Mouse (Mus musculus): ENCODE results near the gene Hist3h2a.
"Not testable (repeated sequence)": the region's sequence is repeated elsewhere in the genome, so short reads cannot be mapped to it uniquely, and the experiment has no call there.

Hist3h2a gene

DNA sequence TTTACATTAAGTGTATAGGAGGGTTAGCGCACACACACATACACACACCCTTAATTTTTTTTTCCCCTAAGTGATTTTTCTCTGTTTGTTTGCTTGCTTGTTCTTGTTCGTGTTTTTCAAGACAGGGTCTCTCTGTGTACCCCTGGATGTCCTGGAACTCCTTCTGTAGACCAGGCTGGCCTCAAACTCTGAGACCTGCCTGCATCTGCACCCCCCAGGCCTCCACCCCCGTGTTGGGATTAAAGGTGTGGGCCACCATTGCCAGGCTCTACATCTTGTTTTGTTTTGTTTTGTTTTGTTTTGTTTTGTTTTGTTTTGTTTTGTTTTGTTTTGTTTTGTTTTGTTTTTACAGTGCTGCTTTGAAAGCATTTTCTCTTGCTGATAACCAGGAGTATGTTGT, 7.2 kb upstream of the Hist3h2a start:
- intact Hi-C loops (cut with DNase I), result no loop called here

GRCm38 (mm10) chr11:58947798-58948528, 6.5 kb upstream of the Hist3h2a start:
- intact Hi-C loops (cut with DNase I), result no loop called here

DNA sequence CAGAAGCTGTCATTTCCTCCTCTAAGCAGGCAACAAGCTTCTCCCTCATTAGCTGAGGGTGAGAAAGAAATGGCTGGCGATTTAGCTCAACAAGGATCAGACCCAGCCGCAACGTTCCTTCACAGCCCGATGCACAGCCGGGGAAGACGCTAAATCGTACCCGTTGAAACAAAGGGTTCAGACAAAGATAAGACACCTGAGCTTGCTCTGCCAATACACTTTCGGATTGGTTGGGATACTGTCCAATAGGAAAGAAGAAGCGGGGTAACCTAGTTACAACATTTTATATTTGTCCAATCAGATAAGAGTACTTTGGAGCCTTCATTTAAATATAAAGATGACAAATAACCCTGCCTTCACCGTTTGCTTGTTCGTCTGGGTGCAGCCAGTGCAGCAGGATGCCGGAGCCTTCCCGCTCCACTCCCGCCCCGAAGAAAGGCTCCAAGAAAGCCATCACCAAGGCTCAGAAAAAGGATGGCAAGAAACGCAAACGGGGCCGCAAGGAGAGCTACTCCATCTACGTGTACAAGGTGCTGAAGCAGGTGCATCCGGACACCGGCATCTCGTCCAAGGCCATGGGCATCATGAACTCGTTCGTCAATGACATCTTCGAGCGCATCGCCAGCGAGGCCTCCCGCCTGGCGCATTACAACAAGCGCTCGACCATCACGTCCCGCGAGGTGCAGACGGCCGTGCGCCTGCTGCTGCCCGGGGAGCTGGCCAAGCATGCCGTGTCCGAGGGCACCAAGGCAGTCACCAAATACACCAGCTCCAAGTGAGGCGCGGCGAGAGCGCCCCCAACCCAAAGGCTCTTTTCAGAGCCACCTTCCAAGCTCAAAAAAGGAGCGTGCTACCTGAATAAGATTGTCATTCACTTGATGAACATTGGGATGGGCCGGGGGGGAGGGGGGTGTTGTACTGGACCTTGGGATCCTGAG, 5.7 kb upstream of the Hist3h2a start, which contains the start of gene Hist3h2ba:
Gene Hist3h2ba, plus strand, starts transcription at position 379 of the 938 bp plus-strand sequence.
- intact Hi-C loops (cut with DNase I), result no loop called here

DNA sequence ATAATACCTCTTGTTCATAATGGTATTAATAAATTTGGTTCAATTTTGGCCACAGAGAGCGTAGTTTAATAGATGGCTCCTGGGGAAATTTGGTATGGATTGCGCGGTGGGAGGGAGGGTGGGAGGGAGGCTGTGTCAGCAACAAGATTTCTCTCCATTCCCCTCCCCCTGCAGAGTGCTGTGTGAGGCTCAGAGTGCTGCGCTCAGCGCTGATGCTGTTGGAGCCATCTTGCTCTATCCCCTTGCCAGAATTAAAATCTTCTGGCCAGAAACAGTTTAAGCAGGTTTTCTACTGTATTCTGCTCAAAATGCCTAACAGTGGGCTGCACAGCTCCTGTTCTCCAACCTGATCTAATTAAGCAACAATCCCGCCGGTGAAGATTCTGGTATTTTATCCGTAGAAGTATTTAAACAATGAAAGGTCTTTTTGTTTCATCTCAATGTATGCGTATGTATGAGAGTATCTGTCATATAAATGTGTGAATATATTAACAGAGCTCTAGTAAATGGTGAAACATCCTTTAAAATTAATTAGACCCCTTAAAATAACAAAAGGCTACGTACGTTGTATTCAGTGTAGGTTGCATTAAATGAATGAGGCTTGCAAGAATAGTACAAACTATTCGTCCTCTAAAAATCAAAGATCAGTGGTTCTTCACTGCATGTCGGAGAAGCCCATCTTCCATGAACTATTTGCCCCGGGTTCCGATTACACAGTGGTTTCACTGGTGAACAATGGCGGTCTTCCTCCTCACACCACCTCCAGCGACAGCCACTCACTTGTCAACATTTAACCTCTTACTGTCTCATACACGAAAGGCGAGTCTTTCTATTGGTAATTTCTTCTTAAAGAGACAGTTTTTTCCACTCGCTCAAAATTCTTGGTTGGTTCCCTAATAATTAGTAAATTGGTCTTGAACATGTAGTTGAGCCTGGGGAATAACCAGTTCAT, 4.7 kb upstream of the Hist3h2a start:
- intact Hi-C loops (cut with DNase I), result no loop called here

DNA sequence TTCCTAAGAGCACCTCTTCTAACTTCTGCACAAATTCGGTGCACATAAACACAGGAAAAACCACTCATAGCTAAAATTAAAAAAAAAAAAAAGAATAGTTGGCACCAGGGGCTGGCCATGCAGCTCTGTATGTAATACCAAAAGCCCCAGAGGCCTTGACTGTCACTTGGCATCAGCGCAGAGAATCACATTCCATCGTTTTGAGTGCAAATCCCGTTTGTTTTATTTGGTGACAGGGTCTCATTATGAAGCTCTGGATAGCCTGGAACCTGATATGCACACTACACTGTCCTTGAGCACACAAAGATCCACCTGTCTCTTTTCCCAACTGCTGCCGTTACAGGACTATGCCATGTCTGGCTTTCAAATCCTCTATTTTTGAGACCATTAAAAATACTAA, 3.3 kb upstream of the Hist3h2a start:
- intact Hi-C loops (cut with DNase I), result no loop called here

DNA sequence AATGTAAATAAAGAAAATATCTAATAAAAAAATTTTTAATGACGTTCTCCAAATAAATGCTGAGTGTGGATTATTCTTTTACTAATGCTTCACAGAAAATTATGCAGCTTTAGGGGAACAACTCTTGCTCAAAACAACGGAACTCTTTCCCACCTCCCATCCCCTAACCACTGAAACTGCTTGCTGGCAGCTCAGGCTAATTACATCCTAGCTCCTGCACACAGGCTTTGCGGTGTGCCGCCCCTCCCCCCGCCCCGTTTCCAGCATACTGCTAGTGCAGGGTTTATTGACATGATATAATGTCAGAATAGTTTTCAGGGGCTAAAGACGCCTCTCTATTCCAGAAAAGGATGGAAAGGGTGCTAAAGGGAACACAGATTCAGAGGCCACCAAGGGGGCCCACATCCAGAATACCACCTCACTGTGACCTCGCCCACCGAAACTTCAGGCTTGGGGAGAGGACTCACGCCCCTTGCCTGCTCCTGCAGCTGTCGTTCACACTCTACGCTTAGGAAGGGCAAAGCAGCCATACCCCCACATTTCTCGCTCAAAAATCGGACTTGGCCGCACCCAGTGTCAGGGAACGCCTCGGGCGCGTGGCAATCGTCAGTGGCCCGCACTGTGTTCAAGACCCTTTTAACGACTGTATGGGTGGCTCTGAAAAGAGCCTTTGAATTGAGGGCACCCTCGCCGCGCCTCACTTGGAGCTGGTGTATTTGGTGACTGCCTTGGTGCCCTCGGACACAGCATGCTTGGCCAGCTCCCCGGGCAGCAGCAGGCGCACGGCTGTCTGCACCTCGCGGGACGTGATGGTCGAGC, 925 bp upstream of the Hist3h2a start:
- intact Hi-C loops (cut with DNase I), result no loop called here

DNA sequence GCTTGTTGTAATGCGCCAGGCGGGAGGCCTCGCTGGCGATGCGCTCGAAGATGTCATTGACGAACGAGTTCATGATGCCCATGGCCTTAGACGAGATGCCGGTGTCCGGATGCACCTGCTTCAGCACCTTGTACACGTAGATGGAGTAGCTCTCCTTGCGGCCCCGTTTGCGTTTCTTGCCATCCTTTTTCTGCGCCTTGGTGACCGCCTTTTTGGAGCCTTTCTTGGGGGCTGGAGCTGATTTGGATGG, 390 bp upstream of the Hist3h2a start:
- intact Hi-C loops (cut with DNase I), result not testable (repeated sequence)

DNA sequence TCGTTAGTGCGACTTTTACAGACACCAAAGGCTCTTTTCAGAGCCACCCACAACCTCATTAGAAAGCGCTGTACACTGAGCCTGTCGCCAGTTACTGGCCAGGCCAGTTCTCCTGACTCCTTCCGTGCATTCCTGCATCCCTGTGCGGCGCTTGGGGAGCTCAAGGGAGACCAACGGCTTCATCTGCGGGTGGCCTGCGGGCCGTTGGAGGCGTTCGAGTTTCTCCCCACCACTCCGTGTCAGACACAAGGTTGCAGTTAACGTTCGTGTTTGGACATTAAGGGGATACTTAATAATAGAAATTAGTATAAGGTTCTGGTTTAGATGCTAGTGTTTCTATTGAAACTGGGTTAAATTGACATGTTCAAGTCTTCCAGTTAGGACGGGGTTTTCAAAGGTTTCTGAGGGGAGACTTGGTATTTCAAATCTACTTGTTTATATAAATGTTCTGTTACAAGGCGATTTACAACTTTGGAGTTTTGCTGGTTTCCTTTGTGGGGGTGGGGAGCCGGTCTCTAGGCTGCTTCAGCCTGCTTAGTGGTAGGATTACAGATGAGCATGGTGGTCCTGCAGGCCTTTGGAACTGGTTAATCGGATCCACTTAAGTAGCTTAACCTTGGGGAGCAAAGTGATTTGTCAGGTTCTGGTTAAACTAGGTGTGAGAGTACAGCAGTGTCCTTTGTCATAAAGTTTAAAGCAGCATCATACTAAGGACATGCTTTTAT, 820 bp downstream of the Hist3h2a start:
- intact Hi-C loops (cut with DNase I), result no loop called here

GRCm38 (mm10) chr11:58955868-58956257, 1.4 kb downstream of the Hist3h2a start:
- intact Hi-C loops (cut with DNase I), result no loop called here

DNA sequence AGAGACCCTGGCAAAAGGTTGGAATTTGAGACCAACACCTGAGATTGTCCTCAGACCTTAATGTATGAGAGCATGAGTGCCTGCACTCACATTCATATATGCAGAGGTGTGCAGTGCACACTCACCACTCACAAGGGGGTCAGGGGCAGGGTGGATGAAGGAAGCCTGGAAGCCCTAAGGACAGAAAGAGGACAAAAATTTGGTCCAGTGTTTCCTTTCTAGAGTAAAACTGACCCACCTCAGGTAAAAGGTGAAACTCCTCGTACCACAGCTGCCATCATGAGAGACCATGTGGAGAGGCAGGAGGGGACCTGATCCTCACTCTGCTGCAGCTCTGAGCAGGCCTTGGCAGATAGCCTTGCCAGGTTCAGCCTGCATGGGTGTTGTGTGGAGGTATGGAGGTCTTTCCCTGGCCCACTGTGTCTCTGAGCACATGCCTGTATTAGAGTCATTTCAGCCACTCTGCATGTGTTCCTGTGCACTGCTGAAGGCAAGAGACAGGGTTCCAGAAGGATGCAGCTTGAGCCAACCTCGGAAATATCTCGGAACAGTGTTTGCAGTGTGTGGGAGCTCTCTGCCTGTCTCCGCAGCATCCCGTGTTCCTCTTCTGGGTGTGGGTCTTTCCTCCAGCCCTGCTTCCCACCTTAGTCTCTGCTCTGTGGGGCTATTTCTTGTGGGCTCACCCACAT, 2.9 kb downstream of the Hist3h2a start:
- intact Hi-C loops (cut with DNase I), result no loop called here

- intact Hi-C loops (cut with DNase I), result no loop called here
Observed at GRCm38 (mm10) chr11:58958536-58958935, 4.1 kb downstream of the Hist3h2a start.

DNA sequence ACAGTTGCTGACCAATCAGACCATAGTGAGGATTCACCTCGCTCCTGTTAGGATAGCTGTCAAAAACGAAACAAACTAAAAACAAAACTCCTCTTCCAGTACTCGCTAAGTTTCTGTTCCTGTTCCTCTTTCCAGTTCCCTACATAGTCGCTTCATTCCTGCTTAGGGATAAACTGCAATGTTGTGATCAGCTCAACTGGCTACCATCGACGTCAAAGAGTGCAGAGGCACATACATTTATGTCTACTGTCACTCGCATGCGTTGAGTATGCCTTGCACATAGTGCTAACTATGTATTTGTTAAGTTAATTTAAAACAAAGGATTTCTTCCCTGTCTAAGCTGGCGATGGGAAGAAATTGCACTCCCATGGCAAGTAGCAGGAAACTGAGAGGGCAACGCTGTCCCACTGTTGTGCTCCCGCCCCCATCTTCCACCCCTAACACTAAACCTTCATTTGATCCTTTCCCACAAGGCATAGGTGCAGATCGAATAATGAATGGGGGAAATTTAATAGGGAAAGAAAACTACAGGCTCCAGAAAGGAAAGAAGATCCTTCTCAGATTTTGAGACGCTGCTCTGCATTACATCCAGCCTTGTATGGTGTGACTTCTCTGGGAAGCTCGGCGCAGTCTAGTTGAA, 4.8 kb downstream of the Hist3h2a start:
- intact Hi-C loops (cut with DNase I), result no loop called here

DNA sequence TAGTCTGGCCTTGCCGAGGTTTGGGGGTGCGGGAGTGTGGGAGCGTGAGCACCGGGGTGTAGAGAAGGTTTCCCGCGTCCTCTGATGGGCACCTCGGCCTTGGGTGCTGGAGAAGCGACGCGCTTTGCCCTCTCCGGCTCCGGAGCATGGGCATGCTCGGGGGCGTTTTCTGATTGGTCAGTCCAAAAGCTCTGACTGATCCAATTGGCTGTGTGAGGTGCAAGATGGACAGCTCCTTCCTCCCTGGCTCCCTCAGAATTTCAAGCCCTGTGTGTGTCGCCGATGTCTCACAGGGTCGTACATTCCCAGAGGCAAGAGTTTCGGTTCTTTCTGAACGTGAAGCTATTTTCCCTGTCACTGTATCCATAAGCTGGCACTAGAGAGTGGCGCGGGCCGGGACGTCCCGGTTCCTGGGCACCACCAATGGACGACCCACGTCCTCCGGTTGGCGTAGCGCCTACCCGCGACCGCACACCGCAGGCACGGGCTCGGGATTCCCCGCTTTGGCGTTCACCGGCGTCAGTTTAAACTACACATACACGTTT, 5.5 kb downstream of the Hist3h2a start:
- intact Hi-C loops (cut with DNase I), result no loop called here

DNA sequence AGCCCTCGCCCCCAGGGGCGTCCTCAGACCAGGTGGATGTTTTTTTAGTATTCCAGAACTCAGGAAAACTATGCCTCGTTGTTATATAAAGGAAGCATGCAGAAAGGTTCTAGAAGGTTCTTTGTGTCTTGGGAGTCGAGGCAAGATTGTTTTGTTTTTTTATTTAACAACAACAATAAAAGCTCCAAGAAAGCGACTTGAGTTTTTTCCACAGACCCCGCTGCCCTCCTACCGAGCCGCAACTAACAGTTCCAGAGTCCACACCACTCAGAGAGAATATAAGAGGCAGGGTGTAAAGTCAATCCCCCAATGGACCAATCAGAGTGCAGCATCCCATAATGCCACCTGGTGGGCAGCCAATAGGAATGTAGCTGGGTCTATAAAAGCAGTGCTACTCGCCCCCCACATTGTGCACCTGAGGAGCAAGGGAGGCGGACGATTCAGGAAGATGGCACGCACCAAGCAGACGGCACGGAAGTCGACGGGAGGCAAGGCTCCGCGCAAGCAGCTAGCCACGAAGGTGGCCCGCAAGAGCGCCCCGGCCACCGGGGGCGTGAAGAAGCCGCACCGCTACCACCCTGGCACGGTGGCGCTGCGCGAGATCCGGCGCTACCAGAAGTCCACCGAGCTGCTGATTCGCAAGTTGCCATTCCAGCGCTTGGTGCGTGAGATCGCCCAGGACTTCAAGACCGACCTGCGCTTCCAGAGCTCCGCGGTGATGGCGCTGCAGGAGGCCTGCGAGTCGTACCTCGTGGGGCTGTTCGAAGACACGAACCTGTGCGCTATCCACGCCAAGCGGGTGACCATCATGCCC, 7.1 kb downstream of the Hist3h2a start:
- intact Hi-C loops (cut with DNase I), result no loop called here

- intact Hi-C loops (cut with DNase I), result no loop called here
Observed at GRCm38 (mm10) chr11:58963543-58963942, 9.1 kb downstream of the Hist3h2a start.

DNA sequence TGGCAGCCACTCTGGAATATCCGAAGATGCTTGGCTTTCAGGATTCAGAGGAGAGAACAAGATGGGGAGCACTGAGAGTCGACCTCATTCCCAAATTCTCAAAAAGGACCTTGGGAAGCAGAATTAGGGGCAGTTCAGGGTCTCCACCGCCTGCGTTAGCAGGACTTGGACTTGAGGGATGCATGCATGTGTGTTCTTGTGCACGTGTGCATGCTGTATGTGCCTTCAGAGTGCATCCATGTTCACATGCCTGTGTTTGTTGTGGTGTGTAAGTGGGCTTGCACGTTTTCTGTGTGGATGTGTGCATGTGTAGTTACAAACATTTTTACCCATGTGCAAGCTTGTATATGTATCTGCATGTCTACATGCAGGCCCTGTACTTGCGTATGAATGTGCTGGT, 9.7 kb downstream of the Hist3h2a start:
- intact Hi-C loops (cut with DNase I), result no loop called here

GRCm38 (mm10) chr11:58965001-58965760, 10.7 kb downstream of the Hist3h2a start:
- intact Hi-C loops (cut with DNase I), result no loop called here

All from adrenal gland (tissue).